Mouse (Mus musculus): ENCODE data around the gene Gm10220.
"Not testable (repeated sequence)": the region's sequence is repeated elsewhere in the genome, so short reads cannot be mapped to it uniquely, and the experiment has no call there.

Gene Gm10220

GRCm38 (mm10) chr5:26121321-26121720, at the start of gene Gm10220:
TSS of gene Gm10220 (minus strand) at chr5:26121421.
- not testable (repeated sequence) for H3K9me3 ChIP-seq (ENCODE audit: low read length); H3K27me3 ChIP-seq (ENCODE audit: insufficient read depth, low read length); H3K4me3 ChIP-seq (replicated peaks; ENCODE audit: low read length); H3K36me3 ChIP-seq (ENCODE audit: insufficient read depth, low read length); H3K4me1 ChIP-seq (replicated peaks; ENCODE audit: low read depth, low read length)

- Histone ChIP-seq H3K4me3 (replicated peaks; ENCODE audit: low read length) (no peak overlapping the region), H3K27me3 (ENCODE audit: insufficient read depth, low read length) (no peaks in the 10 kb centered on the region), H3K9me3 (ENCODE audit: low read length) (peaks cover 51% of the 10 kb centered on the region), H3K4me1 (replicated peaks; ENCODE audit: low read depth, low read length) (no peaks in the 10 kb centered on the region), H3K36me3 (ENCODE audit: insufficient read depth, low read length) (no peaks in the 10 kb centered on the region)
- TF ChIP-seq CTCF (conservative IDR thresholded peaks at IDR 0.05; ENCODE audit: low read length) (no peak), POU5F1 (IDR thresholded peaks at IDR 0.05; ENCODE audit: borderline replicate concordance, low read length) (no peak)
Measured at GRCm38 (mm10) chr5:26169855-26170254, 48.6 kb upstream of the Gm10220 start.

- Histone ChIP-seq H3K36me3 (ENCODE audit: insufficient read depth, low read length) (no peaks in the 10 kb centered on the region), H3K4me1 (replicated peaks; ENCODE audit: low read depth, low read length) (no peaks in the 10 kb centered on the region), H3K9me3 (ENCODE audit: low read length) (peaks cover 27% of the 10 kb centered on the region; the same call in 1 of the 2 replicates), H3K27me3 (ENCODE audit: insufficient read depth, low read length) (no peaks in the 10 kb centered on the region), H3K4me3 (replicated peaks; ENCODE audit: low read length) (no peak overlapping the region)
- TF ChIP-seq CTCF (conservative IDR thresholded peaks at IDR 0.05; ENCODE audit: low read length) (no peak), NANOG (IDR thresholded peaks at IDR 0.05; ENCODE audit: borderline replicate concordance, low read length) (no peak), POU5F1 (IDR thresholded peaks at IDR 0.05; ENCODE audit: borderline replicate concordance, low read length) (no peak)
Measured at GRCm38 (mm10) chr5:26165791-26166165, 44.6 kb upstream of the Gm10220 start.

GRCm38 (mm10) chr5:26165036-26165790, 44.0 kb upstream of the Gm10220 start:
- Histone ChIP-seq H3K27me3 (ENCODE audit: insufficient read depth, low read length) (no peaks in the 10 kb centered on the region), H3K4me1 (replicated peaks; ENCODE audit: low read depth, low read length) (no peaks in the 10 kb centered on the region), H3K9me3 (ENCODE audit: low read length) (peaks cover 21% of the 10 kb centered on the region; the same call in 1 of the 2 replicates)

GRCm38 (mm10) chr5:26157396-26158170, 36.4 kb upstream of the Gm10220 start:
- Histone ChIP-seq H3K36me3 (ENCODE audit: insufficient read depth, low read length) (no peaks in the 10 kb centered on the region), H3K27me3 (ENCODE audit: insufficient read depth, low read length) (no peaks in the 10 kb centered on the region), H3K9me3 (ENCODE audit: low read length) (peaks cover 12% of the 10 kb centered on the region; the same call in 1 of the 2 replicates), H3K4me1 (replicated peaks; ENCODE audit: low read depth, low read length) (no peaks in the 10 kb centered on the region), H3K4me3 (replicated peaks; ENCODE audit: low read length) (no peak overlapping the region)
- no peak for TF ChIP-seq POU5F1 (IDR thresholded peaks at IDR 0.05; ENCODE audit: borderline replicate concordance, low read length)
- no peak for TF ChIP-seq CTCF (conservative IDR thresholded peaks at IDR 0.05; ENCODE audit: low read length)
- TF ChIP-seq NANOG (IDR thresholded peaks at IDR 0.05; ENCODE audit: borderline replicate concordance, low read length), result no peak

More at GRCm38 (mm10) chr5:26165036-26165790, 44.0 kb upstream of the Gm10220 start:
- no peak overlapping the region for H3K4me3 ChIP-seq (replicated peaks; ENCODE audit: low read length)
- TF ChIP-seq NANOG (IDR thresholded peaks at IDR 0.05; ENCODE audit: borderline replicate concordance, low read length) (no peak), CTCF (conservative IDR thresholded peaks at IDR 0.05; ENCODE audit: low read length) (no peak), POU5F1 (IDR thresholded peaks at IDR 0.05; ENCODE audit: borderline replicate concordance, low read length) (no peak)
- no peaks in the 10 kb centered on the region for H3K36me3 ChIP-seq (ENCODE audit: insufficient read depth, low read length)

GRCm38 (mm10) chr5:26142891-26143290, 21.7 kb upstream of the Gm10220 start:
- H3K4me1 ChIP-seq (replicated peaks; ENCODE audit: low read depth, low read length), result peaks cover 11% of the 10 kb centered on the region
- peaks cover 36% of the 10 kb centered on the region for H3K9me3 ChIP-seq (ENCODE audit: low read length)
- no peaks in the 10 kb centered on the region for H3K27me3 ChIP-seq (ENCODE audit: insufficient read depth, low read length)
- H3K4me3 ChIP-seq (replicated peaks; ENCODE audit: low read length), result no peak overlapping the region
- TF ChIP-seq CTCF (conservative IDR thresholded peaks at IDR 0.05; ENCODE audit: low read length) (no peak), NANOG (IDR thresholded peaks at IDR 0.05; ENCODE audit: borderline replicate concordance, low read length) (peak; percentile 68; the same call in 1 of the 2 replicates)
- H3K36me3 ChIP-seq (ENCODE audit: insufficient read depth, low read length), result no peaks in the 10 kb centered on the region

GRCm38 (mm10) chr5:26105262-26105661, 16.0 kb downstream of the Gm10220 start, which contains the start of gene 5031410I06Rik:
TSS of gene 5031410I06Rik (minus strand) at chr5:26105362.
- H3K4me1 ChIP-seq (replicated peaks; ENCODE audit: low read depth, low read length); H3K36me3 ChIP-seq (ENCODE audit: insufficient read depth, low read length); H3K27me3 ChIP-seq (ENCODE audit: insufficient read depth, low read length); H3K4me3 ChIP-seq (replicated peaks; ENCODE audit: low read length); H3K9me3 ChIP-seq (ENCODE audit: low read length): not testable (repeated sequence)

GRCm38 (mm10) chr5:26089191-26089590, 32.0 kb downstream of the Gm10220 start, which contains the start of gene Gm10471:
TSS of gene Gm10471 (minus strand) at chr5:26089291.
- not testable (repeated sequence) for H3K27me3 ChIP-seq (ENCODE audit: insufficient read depth, low read length); H3K4me1 ChIP-seq (replicated peaks; ENCODE audit: low read depth, low read length); H3K36me3 ChIP-seq (ENCODE audit: insufficient read depth, low read length); H3K4me3 ChIP-seq (replicated peaks; ENCODE audit: low read length); H3K9me3 ChIP-seq (ENCODE audit: low read length)

GRCm38 (mm10) chr5:26079023-26079422, 42.2 kb downstream of the Gm10220 start:
- not testable (repeated sequence) for H3K27me3 ChIP-seq (ENCODE audit: insufficient read depth, low read length)
- peak; percentile 19; the same call in 1 of the 2 replicates for TF ChIP-seq CTCF (conservative IDR thresholded peaks at IDR 0.05; ENCODE audit: low read length)

More at GRCm38 (mm10) chr5:26079023-26079422, 42.2 kb downstream of the Gm10220 start:
- peaks cover 10% of the 10 kb centered on the region for H3K9me3 ChIP-seq (ENCODE audit: low read length)
- not testable (repeated sequence) for H3K4me3 ChIP-seq (replicated peaks; ENCODE audit: low read length); H3K36me3 ChIP-seq (ENCODE audit: insufficient read depth, low read length); H3K4me1 ChIP-seq (replicated peaks; ENCODE audit: low read depth, low read length)

All from E14TG2a.4 (cell line).